Mouse (Mus musculus) heart, postnatal 4 days (tissue): ENCODE data around the gene Olfr649. TPM values are rescaled to one million over a fixed set of nuclear protein-coding genes. Genes with fewer than 3 reads are reported as not detected.

Source experiments
- DNase-seq: peaks from one replicate; pipeline ENCODE4 v3.0.0; 2021
- total RNA-seq, 2 experiments: library from RNA; stranded (reverse); gene quantifications; 2 replicates each; pipeline ENCODE4 v1.2.3; 2021

The Olfr649 gene
- total RNA-seq: not detected

DNA sequence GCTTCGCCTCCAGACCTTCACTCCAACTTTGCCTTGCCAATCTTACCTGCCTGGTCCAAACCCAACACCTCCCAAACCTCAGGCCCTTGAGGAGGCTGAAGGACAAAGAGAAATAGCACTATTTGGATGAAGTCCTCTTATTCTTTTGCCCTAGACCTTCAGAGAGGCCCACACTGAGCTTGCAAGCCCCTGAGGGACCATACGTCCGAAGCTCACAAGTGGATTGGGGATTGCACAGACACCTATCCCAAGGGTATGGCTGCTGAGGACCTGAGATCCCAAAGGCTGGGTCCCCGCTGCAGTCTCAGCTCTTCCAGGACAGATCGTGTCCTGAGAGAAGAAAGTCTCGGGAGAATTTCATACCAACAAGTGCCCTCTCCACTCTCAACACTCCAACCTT is at the start of gene Olfr649:
Gene Olfr649, minus strand, starts transcription at position 101 of the 400 bp plus-strand sequence.
- DNase-seq: no peak

DNA sequence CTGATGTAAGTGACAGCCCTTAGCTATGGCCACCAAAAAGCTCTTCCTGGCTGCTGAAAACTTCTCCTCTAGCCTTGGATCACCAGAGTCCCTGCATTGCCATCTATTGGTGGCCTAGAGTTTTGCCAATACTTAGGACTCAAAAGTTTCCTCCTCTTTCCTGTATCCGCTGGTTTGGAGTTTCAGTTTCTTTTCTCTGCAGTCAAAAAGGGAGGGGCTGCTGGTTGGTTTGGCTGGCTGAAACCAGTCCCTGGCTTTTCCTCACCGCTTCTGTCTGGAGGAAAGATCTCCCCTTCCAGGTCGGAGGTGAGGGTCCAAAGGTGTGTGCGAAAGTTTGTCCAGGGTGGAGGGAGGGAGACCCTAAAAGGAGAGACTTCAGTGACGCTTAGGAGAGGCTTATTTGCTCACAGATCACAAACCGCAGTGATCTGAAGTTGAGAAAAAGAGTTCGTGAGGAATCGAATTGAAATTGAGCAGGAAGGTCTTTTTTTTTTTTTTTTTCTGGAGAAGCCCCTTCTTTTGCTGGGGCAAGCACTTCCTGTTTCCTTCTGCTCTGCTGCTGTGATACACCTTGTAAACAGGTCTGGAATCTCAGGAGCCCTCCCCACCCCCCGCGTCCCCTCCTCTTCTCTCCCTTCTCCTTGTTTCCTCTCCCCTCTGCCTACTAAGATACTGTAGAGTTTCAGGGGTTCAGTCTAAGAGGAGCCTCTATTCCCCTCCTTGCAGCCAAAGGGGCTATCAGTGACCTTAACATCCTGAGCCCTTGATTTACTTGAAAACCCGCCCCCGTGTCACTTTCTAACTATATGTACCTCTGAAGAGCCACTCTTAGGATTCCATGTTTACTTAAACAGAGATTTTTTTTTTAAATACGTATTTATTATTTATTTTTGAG is 48.7 kb upstream of the Olfr649 start, which contains the start of gene Trim34a:
Gene Trim34a, plus strand, starts transcription at position 171 of the 895 bp plus-strand sequence.
- DNase-seq: peak; percentile 50

GRCm38 (mm10) chr7:104243616-104244015 is 47.8 kb upstream of the Olfr649 start:
- no peak for DNase-seq

DNA sequence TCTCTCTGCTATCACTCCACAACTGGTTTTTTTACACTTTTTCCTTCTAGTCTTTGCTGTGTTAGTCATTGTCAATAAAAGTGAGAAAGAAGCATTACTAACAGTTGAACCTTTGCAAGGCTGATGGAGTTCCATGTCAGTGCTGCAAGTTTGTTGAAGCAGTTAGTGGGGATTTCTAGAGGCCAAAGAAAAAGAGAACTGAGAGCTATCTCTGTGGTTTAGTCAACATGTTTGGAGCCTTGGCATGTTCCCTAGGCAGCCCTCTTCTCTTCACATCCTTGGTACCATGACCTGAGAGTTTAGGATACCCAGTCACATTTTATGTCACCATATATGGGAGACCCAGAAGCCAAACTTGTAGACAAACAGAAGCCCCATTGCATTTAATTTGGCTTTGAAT is 45.1 kb upstream of the Olfr649 start:
- no peak for DNase-seq

DNA sequence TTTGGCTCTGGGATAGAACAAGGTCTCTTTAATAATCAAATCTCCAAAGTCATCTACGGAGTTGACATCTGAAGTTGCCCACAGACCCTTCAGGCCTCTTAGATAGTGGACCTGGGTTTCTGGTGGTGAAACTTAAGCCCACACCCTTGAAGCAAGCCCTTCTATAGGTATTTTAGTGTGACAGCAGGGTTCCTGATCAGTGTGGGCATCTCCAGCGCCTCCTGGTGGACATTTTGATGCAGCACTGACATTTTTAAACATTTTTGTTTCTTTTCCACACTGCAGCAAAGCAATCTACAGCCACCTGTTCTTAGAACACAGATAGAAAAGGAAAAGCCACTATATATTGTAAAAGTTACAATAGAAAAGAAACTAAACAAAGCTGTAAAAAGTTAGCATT is 35.4 kb upstream of the Olfr649 start:
- peak; percentile 38 for DNase-seq

GRCm38 (mm10) chr7:104218701-104219569 is 23.1 kb upstream of the Olfr649 start, which contains the start of gene Trim6:
Gene Trim6 (plus strand): TSS chr7:104218793.
- peak; percentile 89 for DNase-seq

DNA sequence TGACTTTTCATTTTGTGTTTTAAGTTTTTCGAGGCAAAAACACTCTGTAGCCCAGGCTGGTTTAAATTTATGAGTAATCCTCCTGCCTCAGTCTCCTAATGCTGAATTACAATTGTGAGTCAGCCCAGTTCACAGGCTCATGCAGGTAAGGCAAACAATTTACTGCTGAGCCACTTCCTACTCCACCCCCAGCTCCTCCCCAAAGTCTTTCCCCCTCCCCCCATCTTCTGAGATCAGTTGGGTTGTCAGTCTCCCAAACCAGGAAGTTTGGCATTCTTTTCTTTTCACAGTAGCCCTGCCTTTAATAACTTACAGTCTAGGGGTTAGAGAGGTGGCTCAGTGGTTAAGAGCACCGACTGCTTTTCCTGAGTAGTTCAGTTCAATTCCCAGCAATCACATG is 22.1 kb upstream of the Olfr649 start:
- no peak for DNase-seq

- no peak for DNase-seq
These were observed 20.3 kb upstream of the Olfr649 start for GRCm38 (mm10) chr7:104216011-104216535.

DNA sequence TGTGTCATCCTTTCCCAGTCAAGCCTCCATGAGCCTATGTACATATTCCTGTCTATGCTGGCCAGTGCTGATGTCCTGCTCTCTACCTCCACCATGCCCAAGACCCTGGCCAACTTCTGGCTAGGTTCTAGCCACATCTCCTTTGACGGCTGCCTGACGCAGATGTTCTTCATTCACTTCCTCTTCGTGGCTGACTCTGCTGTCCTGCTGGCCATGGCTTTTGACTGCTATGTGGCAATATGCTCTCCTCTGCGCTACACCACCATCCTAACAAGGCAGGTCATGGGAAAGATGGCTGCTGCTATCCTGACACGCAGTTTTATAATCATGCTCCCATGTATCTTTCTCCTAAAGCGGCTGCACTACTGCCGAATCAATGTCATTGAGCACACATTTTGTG is 10.4 kb upstream of the Olfr649 start:
- DNase-seq: no peak

DNA sequence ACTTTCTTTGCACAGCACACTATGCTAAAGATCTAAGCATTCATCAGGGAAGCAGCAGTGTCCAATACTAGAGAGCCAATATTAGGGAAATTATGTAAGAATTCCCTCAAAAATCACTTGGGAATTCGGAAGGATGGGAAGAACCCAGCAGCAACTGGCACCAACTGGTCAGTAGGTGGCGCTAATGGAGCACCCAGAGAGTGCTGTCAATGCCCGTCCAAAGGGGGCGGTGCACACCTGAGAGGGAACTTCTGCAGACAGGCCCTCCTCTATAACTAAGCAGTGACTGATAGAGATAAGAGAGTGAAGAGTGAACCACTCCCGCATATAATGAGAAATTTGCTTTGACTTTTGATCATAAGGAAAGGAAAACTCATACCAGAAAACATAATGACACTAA is 4.0 kb upstream of the Olfr649 start:
- peak; percentile 79 for DNase-seq

- no peak for DNase-seq
These were observed 4.5 kb downstream of the Olfr649 start for GRCm38 (mm10) chr7:104191275-104191674.

DNA sequence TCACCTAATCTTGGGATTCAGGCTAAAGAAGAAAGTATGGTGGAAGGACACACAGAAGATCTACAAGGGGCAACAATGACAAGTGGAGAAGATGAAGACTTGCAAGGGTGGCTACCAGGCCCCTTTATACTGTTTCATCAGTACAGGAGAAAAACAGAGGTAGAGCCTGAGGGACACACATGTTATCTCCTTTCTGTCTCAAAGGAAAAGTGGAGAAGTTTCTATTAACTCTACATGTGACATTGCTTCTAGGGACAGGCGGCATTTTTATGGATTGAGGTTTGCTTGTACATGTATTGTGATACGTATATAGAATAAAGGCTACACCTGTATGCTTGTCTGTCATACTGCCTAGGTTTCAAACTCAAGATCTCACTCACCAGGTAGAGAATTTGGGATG is 12.5 kb downstream of the Olfr649 start, which contains the start of gene Olfr648:
Gene Olfr648, minus strand, starts transcription at position 101 of the 400 bp plus-strand sequence.
- no peak for DNase-seq

GRCm38 (mm10) chr7:104179074-104179473 is 16.7 kb downstream of the Olfr649 start:
- no peak for DNase-seq

DNA sequence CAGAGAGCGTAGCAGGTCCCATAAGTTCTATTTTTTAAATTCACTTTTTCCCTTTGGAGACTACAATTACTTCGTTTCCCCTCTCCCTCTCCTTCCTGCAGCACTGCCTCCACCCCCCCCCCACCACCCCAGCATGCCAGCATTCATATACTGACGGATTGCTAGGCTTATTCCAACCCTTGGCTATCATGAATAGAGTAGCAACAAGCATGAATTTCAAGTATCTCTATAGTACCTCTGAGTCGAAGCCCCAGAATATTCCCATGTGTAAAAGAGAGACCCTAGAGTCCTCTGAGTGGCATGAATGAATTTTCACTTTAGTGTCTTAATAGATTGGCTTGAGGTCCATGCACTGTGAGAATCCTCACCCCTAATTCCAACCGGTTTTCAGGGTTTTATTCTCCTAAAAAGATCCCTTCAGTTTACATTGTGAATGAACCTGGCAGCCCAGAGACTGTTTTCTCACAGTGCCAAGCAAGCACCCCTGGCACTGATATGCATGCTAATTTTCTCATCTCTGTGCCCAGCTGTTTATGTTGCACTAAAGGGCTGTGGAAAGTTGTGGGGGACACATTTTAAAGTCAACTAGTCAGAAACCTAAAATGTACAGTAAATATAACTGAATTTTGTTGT is 17.2 kb downstream of the Olfr649 start:
- no peak for DNase-seq

GRCm38 (mm10) chr7:104175085-104175484 is 20.7 kb downstream of the Olfr649 start:
- DNase-seq: no peak

GRCm38 (mm10) chr7:104169634-104170204 is 26.1 kb downstream of the Olfr649 start:
- DNase-seq: no peak

GRCm38 (mm10) chr7:104167105-104167504 is 28.7 kb downstream of the Olfr649 start:
- DNase-seq: no peak

DNA sequence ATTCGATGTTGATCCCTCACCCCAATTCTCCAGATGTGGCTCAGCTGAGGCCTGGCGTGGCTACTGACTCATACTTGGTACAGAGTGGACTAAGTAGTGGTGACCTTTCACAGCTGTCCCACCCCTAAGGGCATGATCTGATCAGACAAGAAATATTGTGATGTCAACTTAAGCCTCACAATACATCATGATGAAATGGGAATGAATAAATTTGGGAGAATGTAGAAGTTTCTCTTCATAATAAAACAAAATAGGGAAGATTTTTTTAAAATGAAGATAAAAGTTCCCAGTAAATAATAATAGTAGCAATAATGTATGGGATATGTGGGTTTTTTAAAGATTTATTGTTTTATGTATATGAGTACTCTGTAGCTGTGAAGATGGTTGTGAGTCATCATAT is 45.3 kb downstream of the Olfr649 start, which contains the start of gene Ubqlnl:
Gene Ubqlnl, minus strand, starts transcription at position 101 of the 400 bp plus-strand sequence.
- DNase-seq: no peak

GRCm38 (mm10) chr7:104143179-104143578 is 52.6 kb downstream of the Olfr649 start, which contains the start of gene Ubqln3:
Gene Ubqln3 (minus strand): TSS chr7:104143279.
- DNase-seq: no peak
